Mouse (Mus musculus) limb, embryonic 12.5 days (tissue): ENCODE data around the gene Pcsk4. TPM values are rescaled to one million over a fixed set of nuclear protein-coding genes. Genes with fewer than 3 reads are reported as not detected.

Source experiments
- ATAC-seq: fragments of 200-750 bp; cut with Nextera tagmentation; 2 replicates; pipeline ENCODE4 v1.8.0; 2017; ENCODE audit warnings: low read depth, moderate TSS enrichment; ENCODE audit not compliant: insufficient number of reproducible peaks, insufficient read depth, low FRiP score, low TSS enrichment
- H3K27ac ChIP-seq: fragments of 300-500 bp; sonication (generic); 2 replicates; pipeline ENCODE4 v1.5.1; 2016; ENCODE audit warnings: mild to moderate bottlenecking, moderate library complexity
- H3K27me3 ChIP-seq: fragments of 300-500 bp; sonication (generic); 2 replicates; pipeline ENCODE4 v1.6.1; 2016; ENCODE audit warnings: mild to moderate bottlenecking, moderate library complexity
- H3K36me3 ChIP-seq: fragments of 300-500 bp; sonication (generic); 2 replicates; pipeline ENCODE4 v1.6.1; 2016; ENCODE audit warnings: mild to moderate bottlenecking, moderate library complexity
- H3K4me1 ChIP-seq: fragments of 300-500 bp; sonication (generic); replicated peaks from 2 replicates; pipeline ENCODE4 v1.6.1; 2016
- H3K4me2 ChIP-seq: fragments of 300-500 bp; sonication (generic); 2 replicates; pipeline ENCODE4 v1.6.1; 2016; ENCODE audit warnings: mild to moderate bottlenecking, moderate library complexity
- H3K4me3 ChIP-seq: fragments of 300-500 bp; sonication (generic); replicated peaks from 2 replicates; pipeline ENCODE4 v1.5.1; 2016; ENCODE audit warnings: mild to moderate bottlenecking
- H3K9ac ChIP-seq: fragments of 300-500 bp; sonication (generic); replicated peaks from 2 replicates; pipeline ENCODE4 v1.6.1; 2016; ENCODE audit warnings: mild to moderate bottlenecking, moderate library complexity
- H3K9me3 ChIP-seq: fragments of 300-500 bp; sonication (generic); 2 replicates; pipeline ENCODE4 v1.6.1; 2016; ENCODE audit warnings: mild to moderate bottlenecking, moderate library complexity
- WGBS: fragments of 180-500 bp; shearing (Covaris S2); methylation state at CpG from one replicate; pipeline ENCODE4 v1.1.7; 2016; 5-methylcytosine and 5-hydroxymethylcytosine counted together
- polyA plus RNA-seq: library from polyadenylated mRNA; unstranded; fragments of >200 nt; fragmentation: Nextera tagmentation; extraction: Ambion mirVana; gene quantifications from 2 replicates; pipeline ENCODE4 v1.2.1, GENCODE M21; 2016

Pcsk4 gene
- polyA plus RNA-seq, 1 experiment from 2014 or later = 6.6 TPM

DNA sequence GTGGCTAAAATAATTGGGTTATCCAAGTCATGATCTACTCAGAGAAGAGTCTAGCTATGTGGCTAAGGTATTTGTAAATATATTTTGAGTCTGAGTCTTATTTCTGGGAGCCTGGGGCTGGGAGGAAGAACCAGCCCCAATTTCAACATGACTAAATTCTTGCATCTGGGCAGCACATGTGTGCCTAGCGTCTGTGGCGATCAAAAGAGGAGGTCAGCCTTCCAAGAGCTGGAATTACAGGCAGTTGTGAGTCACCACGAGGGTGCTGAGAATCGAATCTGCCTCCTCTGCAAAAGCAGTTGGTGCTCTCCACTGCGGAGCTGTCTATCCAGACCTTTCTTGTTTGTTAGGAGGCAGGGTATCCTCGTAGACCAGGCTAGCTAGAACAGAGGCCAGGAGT lies 36.4 kb upstream of the Pcsk4 start:
- Histone ChIP-seq H3K4me1 (no peaks in the 10 kb centered on the region), H3K4me2 (no peak overlapping the region), H3K9me3 (0 out of 2 replicates have a peak, but pooled peaks cover 6% of the 10 kb centered on the region), H3K4me3 (no peak overlapping the region), H3K36me3 (no peaks in the 10 kb centered on the region), H3K9ac (no peak overlapping the region), H3K27me3 (peaks cover 30% of the 10 kb centered on the region), H3K27ac (no peak overlapping the region)
- no peak for ATAC-seq
- 50% methylated on average over 6 of the region's 6 CpGs for whole genome bisulfite sequencing

GRCm38 (mm10) chr10:80363734-80364133 lies 34.4 kb upstream of the Pcsk4 start:
- H3K27ac ChIP-seq = no peak overlapping the region
- H3K27me3 ChIP-seq = peaks cover 50% of the 10 kb centered on the region
- no peak overlapping the region for H3K9ac ChIP-seq
- 31% methylated on average over 6 of the region's 6 CpGs for WGBS
- no peak overlapping the region for H3K4me2 ChIP-seq
- no peaks in the 10 kb centered on the region for H3K36me3 ChIP-seq
- no peaks in the 10 kb centered on the region for H3K4me1 ChIP-seq
- H3K4me3 ChIP-seq = no peak overlapping the region
- ATAC-seq = no peak
- H3K9me3 ChIP-seq = 0 out of 2 replicates have a peak, but pooled peaks cover 6% of the 10 kb centered on the region

GRCm38 (mm10) chr10:80357994-80358639 lies 28.8 kb upstream of the Pcsk4 start:
- 0 out of 2 replicates have a peak, but pooled peaks have one; percentile 13 for ATAC-seq
- peaks cover 90% of the 10 kb centered on the region for H3K27me3 ChIP-seq
- peak overlapping the region; percentile 32 for H3K4me3 ChIP-seq
- no peak overlapping the region; the same call in 1 of the 2 replicates for H3K9ac ChIP-seq
- H3K27ac ChIP-seq = no peak overlapping the region
- H3K36me3 ChIP-seq = no peaks in the 10 kb centered on the region
- H3K4me1 ChIP-seq = peaks cover 22% of the 10 kb centered on the region
- H3K9me3 ChIP-seq = 0 out of 2 replicates have a peak, but pooled peaks cover 6% of the 10 kb centered on the region
- H3K4me2 ChIP-seq = peak overlapping the region; percentile 53
- WGBS = 7% methylated on average over 28 of the region's 31 CpGs

DNA sequence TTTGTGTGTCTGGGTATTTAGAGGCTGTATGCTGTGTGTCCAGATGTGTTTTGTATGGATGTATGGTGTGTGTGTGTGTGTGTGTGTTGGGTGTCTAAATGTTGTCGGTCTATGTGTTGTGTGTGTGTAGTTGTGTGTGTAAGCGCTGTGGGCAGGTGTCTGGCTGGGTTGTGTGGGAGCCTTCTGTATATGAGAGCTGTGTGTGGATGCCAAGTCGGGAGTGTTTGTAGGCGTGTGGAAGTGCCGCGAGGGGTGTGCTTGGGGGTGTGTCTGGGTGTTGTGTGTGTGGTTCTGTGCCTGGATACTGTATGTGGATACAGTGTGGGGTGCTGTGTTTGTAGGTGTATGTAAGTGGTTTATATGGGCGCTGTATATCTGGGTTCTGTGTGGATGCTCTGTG lies 28.0 kb upstream of the Pcsk4 start:
- WGBS = 37% methylated on average over 7 of the region's 7 CpGs
- H3K9me3 ChIP-seq = 0 out of 2 replicates have a peak, but pooled peaks cover 4% of the 10 kb centered on the region
- H3K27ac ChIP-seq = no peak overlapping the region
- H3K9ac ChIP-seq = no peak overlapping the region
- H3K4me1 ChIP-seq = peaks cover 22% of the 10 kb centered on the region
- no peak for ATAC-seq
- H3K4me2 ChIP-seq = peak overlapping the region; percentile 78
- H3K4me3 ChIP-seq = peak overlapping the region; percentile 46
- peaks cover 90% of the 10 kb centered on the region for H3K27me3 ChIP-seq
- no peaks in the 10 kb centered on the region for H3K36me3 ChIP-seq

GRCm38 (mm10) chr10:80356737-80357136 lies 27.4 kb upstream of the Pcsk4 start:
- H3K9me3 ChIP-seq = no peaks in the 10 kb centered on the region
- H3K9ac ChIP-seq = peak overlapping the region; percentile 50
- no peaks in the 10 kb centered on the region for H3K36me3 ChIP-seq
- H3K4me2 ChIP-seq = peak overlapping the region; percentile 78
- peaks cover 95% of the 10 kb centered on the region for H3K27me3 ChIP-seq
- WGBS = 3% methylated on average over 34 of the region's 34 CpGs
- H3K4me1 ChIP-seq = peaks cover 22% of the 10 kb centered on the region
- H3K4me3 ChIP-seq = peak overlapping the region; percentile 46
- ATAC-seq = no peak
- no peak overlapping the region for H3K27ac ChIP-seq

GRCm38 (mm10) chr10:80356001-80356682 lies 26.8 kb upstream of the Pcsk4 start, which contains the start of gene Plk5:
Plk5 (plus strand) TSS chr10:80356459.
- no peak for ATAC-seq
- 2% methylated on average over 53 of the region's 53 CpGs for WGBS
- H3K27ac ChIP-seq = no peak within 1 kb of the TSS

GRCm38 (mm10) chr10:80355431-80355830 lies 26.1 kb upstream of the Pcsk4 start:
- no peak for ATAC-seq
- Histone ChIP-seq H3K4me3 (no peak overlapping the region), H3K4me1 (peaks cover 22% of the 10 kb centered on the region), H3K27me3 (peaks cover 100% of the 10 kb centered on the region), H3K9me3 (no peaks in the 10 kb centered on the region), H3K4me2 (no peak overlapping the region), H3K9ac (no peak overlapping the region), H3K27ac (no peak overlapping the region), H3K36me3 (no peaks in the 10 kb centered on the region)
- WGBS = 10% methylated on average over 9 of the region's 9 CpGs

More at GRCm38 (mm10) chr10:80356001-80356682, 26.8 kb upstream of the Pcsk4 start, which contains the start of gene Plk5:
- peaks cover 100% of the 10 kb centered on the region for H3K27me3 ChIP-seq
- no peaks in the 10 kb centered on the region for H3K36me3 ChIP-seq
- peak within 1 kb of the TSS; percentile 78 for H3K4me2 ChIP-seq
- H3K4me1 ChIP-seq = peaks cover 22% of the 10 kb centered on the region
- H3K9ac ChIP-seq = peak within 1 kb of the TSS; percentile 50
- no peaks in the 10 kb centered on the region for H3K9me3 ChIP-seq
- peak within 1 kb of the TSS; percentile 46 for H3K4me3 ChIP-seq

DNA sequence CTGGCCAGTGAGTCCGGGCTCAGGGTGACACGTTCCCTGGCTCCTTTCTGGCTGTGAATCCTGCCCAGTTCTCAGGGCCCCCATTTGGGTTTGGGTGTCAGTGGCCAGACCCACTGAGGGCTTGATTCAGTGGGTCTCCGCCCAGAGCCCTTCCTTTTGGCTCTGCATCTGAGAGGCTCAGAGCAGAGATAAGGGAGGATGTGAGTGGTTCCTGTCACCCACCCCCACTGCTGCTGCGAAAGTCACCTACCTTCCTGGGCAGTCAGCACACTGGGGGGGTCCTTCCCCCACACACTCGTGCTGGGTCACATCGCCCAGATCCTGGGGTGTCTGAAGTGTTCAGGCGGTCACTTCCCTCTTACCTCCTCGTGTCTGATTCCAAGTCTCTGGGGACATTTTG lies 23.4 kb upstream of the Pcsk4 start:
- WGBS = 64% methylated on average over 8 of the region's 8 CpGs
- H3K36me3 ChIP-seq = no peaks in the 10 kb centered on the region
- H3K9ac ChIP-seq = no peak overlapping the region
- ATAC-seq = no peak
- no peak overlapping the region for H3K27ac ChIP-seq
- no peaks in the 10 kb centered on the region for H3K9me3 ChIP-seq
- peaks cover 34% of the 10 kb centered on the region for H3K4me1 ChIP-seq
- H3K27me3 ChIP-seq = peaks cover 100% of the 10 kb centered on the region
- H3K4me2 ChIP-seq = no peak overlapping the region
- no peak overlapping the region for H3K4me3 ChIP-seq

- Histone ChIP-seq H3K4me2 (no peak overlapping the region), H3K27me3 (peaks cover 100% of the 10 kb centered on the region), H3K9me3 (no peaks in the 10 kb centered on the region), H3K9ac (no peak overlapping the region), H3K4me1 (peaks cover 28% of the 10 kb centered on the region), H3K27ac (no peak overlapping the region), H3K4me3 (no peak overlapping the region), H3K36me3 (no peaks in the 10 kb centered on the region)
- WGBS = 29% methylated on average over 11 of the region's 11 CpGs
- no peak for ATAC-seq
These were observed 22.6 kb upstream of the Pcsk4 start for GRCm38 (mm10) chr10:80351896-80352295.

DNA sequence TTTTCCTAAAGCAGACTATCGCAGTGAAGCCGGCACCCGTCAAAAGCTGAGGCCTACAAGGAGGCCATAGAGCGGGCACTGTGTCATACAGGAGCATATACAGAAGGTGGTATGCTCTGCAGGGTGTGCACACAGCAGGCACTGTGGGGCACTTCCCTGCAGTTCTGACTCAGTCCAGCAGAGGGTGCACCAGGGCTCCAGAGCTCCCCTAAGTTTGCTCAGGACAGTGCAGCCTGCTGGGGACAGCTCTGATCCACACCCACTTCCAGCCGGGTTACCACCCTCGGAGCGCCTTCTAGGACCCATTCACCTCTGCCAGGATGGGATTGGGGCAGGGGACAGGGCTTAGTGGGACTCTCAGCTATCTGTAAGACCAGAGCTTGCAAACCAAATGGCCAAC lies 21.0 kb upstream of the Pcsk4 start:
- H3K4me2 ChIP-seq = no peak overlapping the region
- H3K27me3 ChIP-seq = peaks cover 100% of the 10 kb centered on the region
- WGBS = 6% methylated on average over 7 of the region's 7 CpGs
- no peaks in the 10 kb centered on the region for H3K9me3 ChIP-seq
- no peaks in the 10 kb centered on the region for H3K36me3 ChIP-seq
- peaks cover 19% of the 10 kb centered on the region for H3K4me1 ChIP-seq
- H3K4me3 ChIP-seq = no peak overlapping the region
- H3K9ac ChIP-seq = no peak overlapping the region
- H3K27ac ChIP-seq = no peak overlapping the region
- peak; percentile 38; the same call in 1 of the 2 replicates for ATAC-seq

DNA sequence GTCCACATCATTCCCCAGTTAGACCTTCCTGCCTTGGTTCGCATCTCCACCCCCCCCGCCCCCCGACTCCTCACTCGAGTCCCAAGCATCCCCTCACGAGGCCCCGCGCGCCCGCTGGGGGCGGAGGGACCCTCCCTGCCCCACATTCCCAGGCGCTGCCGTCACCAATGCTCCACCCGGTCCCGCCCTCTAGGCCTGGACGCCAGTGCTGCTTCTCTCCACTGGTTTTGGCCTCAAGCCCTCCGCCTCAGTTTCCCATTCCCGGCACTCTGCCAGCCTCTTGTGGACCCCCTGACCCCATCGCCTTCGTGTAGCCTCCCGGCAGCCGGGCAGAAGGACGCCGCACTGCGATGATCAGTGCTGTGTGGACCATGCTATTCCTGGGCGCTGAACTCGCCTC lies 19.7 kb upstream of the Pcsk4 start:
- Histone ChIP-seq H3K9me3 (no peaks in the 10 kb centered on the region), H3K27me3 (peaks cover 100% of the 10 kb centered on the region), H3K36me3 (no peaks in the 10 kb centered on the region), H3K9ac (peak overlapping the region; percentile 23; the same call in 1 of the 2 replicates), H3K27ac (no peak overlapping the region), H3K4me1 (peaks cover 23% of the 10 kb centered on the region), H3K4me3 (peak overlapping the region; percentile 34), H3K4me2 (peak overlapping the region; percentile 51)
- ATAC-seq = no peak
- 17% methylated on average over 25 of the region's 26 CpGs for WGBS
